Mouse (Mus musculus) forebrain, embryonic 16.5 days (tissue): Measurements from ENCODE around the gene Aurkb. TPM values are rescaled to one million over a fixed set of nuclear protein-coding genes. Genes with fewer than 3 reads are reported as not detected.

ENCODE experiments used
- ATAC-seq: fragments of 200-750 bp; cut with Nextera tagmentation; 2 replicates; pipeline ENCODE4 v1.8.0; 2017; ENCODE audit warnings: mild to moderate bottlenecking, moderate library complexity
- H3K27ac ChIP-seq: fragments of 300-500 bp; sonication (generic); 2 replicates; pipeline ENCODE4 v1.5.1; 2014; ENCODE audit warnings: low read length, control low read depth
- H3K27me3 ChIP-seq: fragments of 300-500 bp; sonication (generic); replicated peaks from 2 replicates; pipeline ENCODE4 v1.6.1; 2014; ENCODE audit warnings: low read length; ENCODE audit not compliant: control insufficient read depth, insufficient read depth
- H3K36me3 ChIP-seq: fragments of 300-500 bp; sonication (generic); 2 replicates; pipeline ENCODE4 v1.6.1; 2014; ENCODE audit not compliant: control insufficient read depth, insufficient read depth
- H3K4me1 ChIP-seq: fragments of 300-500 bp; sonication (generic); replicated peaks from 2 replicates; pipeline ENCODE4 v1.6.1; 2014; ENCODE audit warnings: low read length; ENCODE audit not compliant: control insufficient read depth, insufficient read depth
- H3K4me2 ChIP-seq: fragments of 300-500 bp; sonication (generic); 2 replicates; pipeline ENCODE4 v1.6.1; 2014; ENCODE audit warnings: mild to moderate bottlenecking, low read length, control low read depth
- H3K4me3 ChIP-seq: fragments of 300-500 bp; sonication (generic); replicated peaks from 2 replicates; pipeline ENCODE4 v1.5.1; 2014; ENCODE audit warnings: mild to moderate bottlenecking, low read length, control low read depth
- H3K9ac ChIP-seq: fragments of 300-500 bp; sonication (generic); replicated peaks from 2 replicates; pipeline ENCODE4 v1.6.1; 2014; ENCODE audit warnings: low read depth, low read length, control low read depth
- H3K9me3 ChIP-seq: fragments of 300-500 bp; sonication (generic); 2 replicates; pipeline ENCODE4 v1.6.1; 2016; ENCODE audit warnings: low read length; ENCODE audit not compliant: control insufficient read depth
- WGBS: fragments of 180-500 bp; shearing (Covaris S2); extraction: QIAGEN DNeasy Blood & Tissue Kit; methylation state at CpG from one replicate; pipeline ENCODE4 v1.1.7; 2014; 5-methylcytosine and 5-hydroxymethylcytosine counted together
- polyA plus RNA-seq: library from polyadenylated mRNA; unstranded; fragments of >200 nt; fragmentation: Nextera tagmentation; extraction: Ambion mirVana; gene quantifications from 2 replicates; pipeline ENCODE4 v1.2.1, GENCODE M21; 2015

The Aurkb gene
- polyA plus RNA-seq, 1 experiment from 2014 or later, result 56.7 TPM

GRCm38 (mm10) chr11:69067601-69068000 lies 22.2 kb downstream of the Aurkb start:
- Histone ChIP-seq H3K36me3 (no peaks in the 10 kb centered on the region), H3K9me3 (no peaks in the 10 kb centered on the region), H3K27me3 (no peaks in the 10 kb centered on the region), H3K9ac (no peak overlapping the region), H3K4me2 (no peak overlapping the region), H3K4me1 (peaks cover 43% of the 10 kb centered on the region), H3K4me3 (no peak overlapping the region), H3K27ac (no peak overlapping the region)
- ATAC-seq, result no peak
- 65% methylated on average over 6 of the region's 6 CpGs for WGBS

- under 1% methylated on average over 13 of the region's 13 CpGs for WGBS
- no peak for ATAC-seq
- Histone ChIP-seq H3K4me2 (peak overlapping the region; percentile 93), H3K4me3 (peak overlapping the region; percentile 72), H3K9me3 (no peaks in the 10 kb centered on the region), H3K9ac (peak overlapping the region; percentile 87), H3K27ac (peak overlapping the region; percentile 92), H3K27me3 (no peaks in the 10 kb centered on the region), H3K36me3 (no peaks in the 10 kb centered on the region), H3K4me1 (peaks cover 42% of the 10 kb centered on the region)
These were observed 24.6 kb downstream of the Aurkb start for GRCm38 (mm10) chr11:69070093-69070492.

- Histone ChIP-seq H3K27ac (peak within 1 kb of the TSS; percentile 92), H3K27me3 (no peaks in the 10 kb centered on the region), H3K4me1 (peaks cover 40% of the 10 kb centered on the region), H3K4me3 (peak within 1 kb of the TSS; percentile 72), H3K9me3 (no peaks in the 10 kb centered on the region), H3K9ac (peak within 1 kb of the TSS; percentile 87), H3K4me2 (peak within 1 kb of the TSS; percentile 93), H3K36me3 (no peaks in the 10 kb centered on the region)
- WGBS, result under 1% methylated on average over 47 of the region's 47 CpGs
- peak; percentile 85 for ATAC-seq
These were observed 25.3 kb downstream of the Aurkb start, which contains the start of gene Tmem107 for GRCm38 (mm10) chr11:69070590-69071222. Gene Tmem107, plus strand, starts transcription at chr11:69070806.

- Histone ChIP-seq H3K4me2 (peak overlapping the region; percentile 93), H3K4me1 (peaks cover 35% of the 10 kb centered on the region), H3K36me3 (no peaks in the 10 kb centered on the region), H3K27me3 (no peaks in the 10 kb centered on the region), H3K9ac (peak overlapping the region; percentile 87), H3K4me3 (peak overlapping the region; percentile 72), H3K27ac (peak overlapping the region; percentile 92), H3K9me3 (no peaks in the 10 kb centered on the region)
- ATAC-seq, result no peak
- WGBS, result 22% methylated on average over 9 of the region's 9 CpGs
These were observed 25.8 kb downstream of the Aurkb start for GRCm38 (mm10) chr11:69071262-69071661.

- Histone ChIP-seq H3K36me3 (no peaks in the 10 kb centered on the region), H3K9ac (peak overlapping the region; percentile 65; the same call in 1 of the 2 replicates), H3K27ac (peak overlapping the region; percentile 97), H3K9me3 (no peaks in the 10 kb centered on the region), H3K4me3 (peak overlapping the region; percentile 38), H3K27me3 (no peaks in the 10 kb centered on the region), H3K4me2 (peak overlapping the region; percentile 51), H3K4me1 (peaks cover 27% of the 10 kb centered on the region)
- 84% methylated on average over 11 of the region's 11 CpGs for WGBS
- ATAC-seq, result no peak
These were observed 26.8 kb downstream of the Aurkb start for GRCm38 (mm10) chr11:69072234-69072633.

GRCm38 (mm10) chr11:69072666-69073064 lies 27.2 kb downstream of the Aurkb start:
- no peaks in the 10 kb centered on the region for H3K27me3 ChIP-seq
- ATAC-seq, result no peak
- H3K4me3 ChIP-seq, result peak overlapping the region; percentile 38
- no peaks in the 10 kb centered on the region for H3K9me3 ChIP-seq
- H3K4me2 ChIP-seq, result peak overlapping the region; percentile 51
- peak overlapping the region; percentile 97 for H3K27ac ChIP-seq
- WGBS, result 11% methylated on average over 9 of the region's 9 CpGs
- peak overlapping the region; percentile 65 for H3K9ac ChIP-seq
- peaks cover 27% of the 10 kb centered on the region for H3K4me1 ChIP-seq
- H3K36me3 ChIP-seq, result no peaks in the 10 kb centered on the region

- WGBS, result under 1% methylated on average over 14 of the region's 14 CpGs
- H3K27me3 ChIP-seq, result no peaks in the 10 kb centered on the region
- H3K9ac ChIP-seq, result peak overlapping the region; percentile 65
- ATAC-seq, result peak; percentile 78
- H3K4me3 ChIP-seq, result peak overlapping the region; percentile 38
- H3K27ac ChIP-seq, result peak overlapping the region; percentile 97
- H3K4me1 ChIP-seq, result peaks cover 27% of the 10 kb centered on the region
- H3K9me3 ChIP-seq, result no peaks in the 10 kb centered on the region
- H3K36me3 ChIP-seq, result no peaks in the 10 kb centered on the region
- H3K4me2 ChIP-seq, result peak overlapping the region; percentile 51
These were observed 27.8 kb downstream of the Aurkb start for GRCm38 (mm10) chr11:69073065-69073888.

- Histone ChIP-seq H3K9ac (no peak overlapping the region), H3K4me1 (peaks cover 27% of the 10 kb centered on the region), H3K27me3 (no peaks in the 10 kb centered on the region), H3K4me2 (no peak overlapping the region; the same call in 1 of the 2 replicates), H3K27ac (peak overlapping the region; percentile 56), H3K36me3 (no peaks in the 10 kb centered on the region), H3K4me3 (no peak overlapping the region), H3K9me3 (no peaks in the 10 kb centered on the region)
- no peak for ATAC-seq
- 33% methylated on average over 6 of the region's 6 CpGs for WGBS
These were observed 28.7 kb downstream of the Aurkb start for GRCm38 (mm10) chr11:69073951-69074775.

- peaks cover 26% of the 10 kb centered on the region for H3K4me1 ChIP-seq
- H3K9me3 ChIP-seq, result no peaks in the 10 kb centered on the region
- no peak overlapping the region for H3K9ac ChIP-seq
- 48% methylated on average over 2 of the region's 2 CpGs for WGBS
- ATAC-seq, result no peak
- H3K27ac ChIP-seq, result no peak overlapping the region; the same call in 1 of the 2 replicates
- no peak overlapping the region for H3K4me2 ChIP-seq
- H3K4me3 ChIP-seq, result no peak overlapping the region
- H3K27me3 ChIP-seq, result no peaks in the 10 kb centered on the region
- H3K36me3 ChIP-seq, result no peaks in the 10 kb centered on the region
These were observed 29.3 kb downstream of the Aurkb start for GRCm38 (mm10) chr11:69074776-69075069.
